Mouse (Mus musculus) limb, embryonic 12.5 days (tissue): ENCODE measurements around the gene Mapt. TPM values are rescaled to one million over a fixed set of nuclear protein-coding genes. Genes with fewer than 3 reads are reported as not detected.

Experiments used
- microRNA-seq: library from miRNA; unstranded; fragments of <30 nt; microRNA quantifications from one replicate; pipeline ENCODE4, GENCODE M21; 2017
- polyA plus RNA-seq: library from polyadenylated mRNA; unstranded; fragments of >200 nt; fragmentation: Nextera tagmentation; extraction: Ambion mirVana; gene quantifications from 2 replicates; pipeline ENCODE4 v1.2.1, GENCODE M21; 2016

Gene Mapt
- polyA plus RNA-seq, 1 experiment from 2014 or later = 3.0 TPM

Small RNA genes lying within 50 kb of the gene (microRNA-seq; reads per million reads assigned to microRNA genes)
- not detected for gene Gm47310

Other genes starting within 250 kb of the Mapt start
- 0.31 and 0.38 TPM in 2 replicates for gene Crhr1, start 98.5 kb upstream of the Mapt start, polyA plus RNA-seq
- not detected in 2 replicates for gene Sppl2c, start 45.1 kb upstream of the Mapt start, polyA plus RNA-seq
- 30.9 and 33.6 TPM in 2 replicates for gene Kansl1, start 237.5 kb downstream of the Mapt start, polyA plus RNA-seq